Mouse (Mus musculus) retina, embryonic 14.5 days (tissue): ENCODE measurements around the gene 1300017J02Rik.
A peak's percentile ranks its signal among the peaks of the same experiment; 100 is the strongest.
"Not testable (repeated sequence)": the region's sequence is repeated elsewhere in the genome, so short reads cannot be mapped to it uniquely, and the experiment has no call there.

Source experiments
- DNase-seq: peaks from one replicate; pipeline ENCODE4 v3.0.0-alpha.2; 2015; ENCODE audit warnings: low spot score

1300017J02Rik gene

GRCm38 (mm10) chr9:103304927-103305326 is at the start of gene 1300017J02Rik, which contains the start of gene Topbp1:
Gene 1300017J02Rik, minus strand, starts transcription at chr9:103305082.
Gene Topbp1, plus strand, starts transcription at chr9:103305215.
- DNase-seq, result peak; percentile 97

DNA sequence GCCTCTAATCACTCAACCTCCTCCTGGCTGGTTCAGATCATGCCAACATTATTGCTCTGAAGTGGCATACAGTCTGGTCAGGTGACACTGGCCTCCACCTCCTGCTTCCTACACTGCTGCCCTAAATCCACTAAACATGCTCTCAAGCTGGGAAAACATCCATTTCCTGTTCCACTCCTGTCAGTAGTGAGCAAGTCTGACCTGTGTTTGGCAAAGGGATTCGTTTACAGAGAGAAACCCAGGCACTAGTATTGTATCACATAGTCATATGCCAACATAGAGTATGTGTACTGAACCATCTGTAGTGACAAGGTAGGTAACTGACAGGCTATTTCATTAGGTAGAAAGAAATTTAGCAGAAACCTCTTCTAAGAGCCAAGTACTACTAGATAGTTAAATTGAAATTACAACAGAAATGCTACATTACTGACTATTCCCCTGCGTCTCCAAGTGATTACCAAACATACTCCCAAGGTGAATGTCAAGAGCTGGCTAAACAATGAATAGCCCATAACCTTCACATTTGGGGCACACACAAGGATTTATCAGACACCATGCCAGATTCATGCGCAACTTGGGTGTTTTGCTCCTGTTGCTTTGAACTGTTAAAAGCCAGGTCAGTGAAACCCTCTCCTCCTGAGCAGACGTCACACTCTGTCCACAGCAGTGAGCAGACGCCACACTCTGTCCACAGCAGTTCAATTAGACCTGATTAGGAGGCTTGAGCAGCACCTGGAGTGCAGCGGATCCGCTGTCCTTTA is 48.8 kb upstream of the 1300017J02Rik start:
- DNase-seq, result not testable (repeated sequence)

DNA sequence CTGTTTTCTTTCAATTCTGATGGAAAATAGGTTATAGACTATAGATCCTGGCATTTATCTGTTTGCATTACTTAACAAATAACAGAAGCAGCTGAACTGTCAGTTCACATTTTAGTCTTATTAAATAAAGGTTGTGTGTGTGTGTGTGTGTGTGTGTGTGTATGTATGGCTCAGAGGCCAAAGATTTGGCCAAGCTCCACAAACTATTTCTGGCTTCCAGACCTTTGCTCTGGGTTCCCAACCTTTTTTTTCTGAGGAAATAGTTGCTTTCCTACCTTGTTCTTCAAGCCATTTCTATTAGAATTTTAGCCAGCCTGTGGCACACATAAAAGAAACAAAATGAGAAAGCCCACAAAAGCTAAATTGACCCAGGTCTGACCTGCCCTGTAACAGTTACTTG is 43.9 kb upstream of the 1300017J02Rik start:
- no peak for DNase-seq

GRCm38 (mm10) chr9:103347996-103348490 is 43.2 kb upstream of the 1300017J02Rik start:
- no peak for DNase-seq

GRCm38 (mm10) chr9:103347045-103347444 is 42.2 kb upstream of the 1300017J02Rik start:
- no peak for DNase-seq

DNA sequence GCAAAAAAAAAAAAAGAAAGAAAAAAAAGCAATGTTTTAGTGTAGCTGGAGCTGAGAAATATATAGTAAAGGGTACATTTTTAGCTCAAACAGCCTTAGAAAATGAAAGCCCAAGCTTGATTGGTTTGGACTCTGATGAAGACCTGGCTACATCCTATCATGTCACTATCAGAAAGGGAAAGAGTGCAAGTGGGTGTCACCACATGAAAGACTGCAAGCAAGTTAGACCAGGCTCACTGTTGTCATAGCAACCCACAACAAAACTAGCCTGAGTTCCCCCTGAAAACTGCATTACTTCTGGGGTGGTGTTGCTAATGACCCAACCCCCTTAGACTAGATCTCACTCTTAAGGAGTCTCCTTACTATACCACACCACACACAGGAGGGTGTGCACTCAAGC is 32.0 kb upstream of the 1300017J02Rik start:
- no peak for DNase-seq

DNA sequence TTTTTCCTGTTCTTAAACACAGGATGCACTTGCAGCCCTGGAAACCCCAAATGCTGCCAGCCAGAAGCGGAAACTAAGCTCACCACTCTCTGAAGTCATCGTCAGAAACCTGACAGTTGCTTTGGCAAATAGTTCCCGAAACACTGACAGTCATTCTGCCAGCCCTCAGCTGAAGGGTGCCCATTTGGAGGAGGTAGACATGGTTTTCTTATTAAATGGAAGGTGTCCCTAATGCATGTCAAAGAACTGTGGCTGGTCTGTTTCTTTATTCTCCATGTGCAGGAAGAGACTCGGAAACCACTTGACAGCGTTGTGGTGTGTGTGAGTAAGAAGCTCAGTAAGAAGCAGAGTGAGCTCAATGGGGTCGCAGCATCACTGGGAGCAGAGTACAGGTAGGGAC is 27.8 kb upstream of the 1300017J02Rik start:
- no peak for DNase-seq

GRCm38 (mm10) chr9:103326449-103326848 is 21.6 kb upstream of the 1300017J02Rik start:
- no peak for DNase-seq

GRCm38 (mm10) chr9:103324678-103325077 is 19.8 kb upstream of the 1300017J02Rik start:
- DNase-seq, result no peak

GRCm38 (mm10) chr9:103309832-103310231 is 5.0 kb upstream of the 1300017J02Rik start:
- DNase-seq, result no peak

DNA sequence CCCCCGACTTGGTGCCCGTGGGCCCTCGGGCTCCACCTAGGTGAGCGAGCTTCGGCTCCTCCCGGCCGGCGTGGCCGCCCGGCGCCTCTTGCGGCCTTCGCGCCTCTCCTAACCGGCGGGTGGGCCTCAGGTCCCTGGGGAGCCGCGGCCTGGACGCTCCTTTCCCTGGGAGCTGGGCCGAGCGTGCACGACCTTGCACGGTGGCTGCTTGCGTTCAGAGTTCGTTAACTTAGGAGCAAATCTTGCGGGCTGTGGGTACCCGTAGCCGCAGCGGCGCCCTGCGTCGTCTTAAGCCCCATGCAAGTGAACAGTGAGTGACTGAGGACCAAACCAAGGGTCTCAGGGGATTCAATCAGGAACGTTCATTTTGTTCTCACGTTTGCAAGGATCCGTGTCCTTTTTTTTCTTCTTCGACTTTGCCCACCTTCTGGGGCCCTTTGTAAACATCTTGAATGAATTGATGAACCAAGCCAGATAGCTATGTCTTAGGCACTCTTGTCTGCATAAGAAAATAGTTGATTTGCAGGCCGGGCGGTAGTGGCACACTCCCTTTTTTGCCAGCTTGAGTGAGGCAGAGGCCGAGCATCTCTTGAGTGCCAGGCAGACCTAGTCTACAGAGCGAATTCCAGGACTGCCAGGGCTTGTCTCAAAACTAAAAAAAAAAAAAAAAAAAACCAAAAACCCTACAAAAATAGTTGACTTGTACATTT is 605 bp upstream of the 1300017J02Rik start:
- DNase-seq, result peak; percentile 60

- DNase-seq, result peak; percentile 75
Observed at GRCm38 (mm10) chr9:103302666-103303065, 2.2 kb downstream of the 1300017J02Rik start.

- no peak for DNase-seq
Observed at GRCm38 (mm10) chr9:103302239-103302638, 2.6 kb downstream of the 1300017J02Rik start.

DNA sequence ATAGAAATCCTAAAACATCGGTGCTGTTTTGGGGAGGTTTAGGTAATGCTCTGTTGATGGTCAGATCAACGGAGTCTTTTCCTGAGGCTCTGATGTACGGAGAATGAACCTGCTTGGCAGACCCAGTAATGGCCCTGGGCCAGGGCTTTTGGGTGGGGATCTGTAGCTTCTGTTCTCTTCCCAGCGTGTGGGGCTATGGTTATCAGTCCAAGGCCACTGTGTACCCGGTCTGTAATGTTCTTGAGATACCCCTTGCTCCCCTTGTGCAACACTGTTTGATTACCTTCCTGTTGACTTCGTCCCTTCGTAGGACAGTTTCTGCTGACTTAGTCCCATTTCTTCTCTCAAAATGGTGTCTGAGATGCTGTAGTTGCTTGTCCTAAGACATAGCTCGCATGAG is 3.8 kb downstream of the 1300017J02Rik start:
- DNase-seq, result no peak

DNA sequence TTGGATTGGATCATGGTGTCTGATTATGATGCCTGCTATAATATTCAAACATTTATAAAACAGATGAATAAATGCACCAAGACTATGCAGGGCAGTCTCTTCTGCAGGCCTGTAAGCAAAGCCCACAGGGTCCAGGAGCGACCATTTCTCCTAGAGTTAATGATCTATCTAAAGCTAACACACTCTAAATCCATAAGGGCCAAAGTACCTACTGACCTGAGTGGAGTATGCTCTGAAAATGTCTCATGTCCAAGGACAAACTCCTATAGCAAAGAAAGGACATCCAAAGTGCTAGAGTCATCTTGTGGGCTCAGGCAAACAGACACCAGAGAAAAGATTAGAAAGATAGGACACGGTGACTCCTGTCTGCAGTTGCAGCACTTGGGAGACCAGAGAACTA is 10.4 kb downstream of the 1300017J02Rik start:
- no peak for DNase-seq

GRCm38 (mm10) chr9:103288489-103289180 is 16.2 kb downstream of the 1300017J02Rik start:
- no peak for DNase-seq

GRCm38 (mm10) chr9:103287840-103288488 is 16.9 kb downstream of the 1300017J02Rik start:
- no peak for DNase-seq

DNA sequence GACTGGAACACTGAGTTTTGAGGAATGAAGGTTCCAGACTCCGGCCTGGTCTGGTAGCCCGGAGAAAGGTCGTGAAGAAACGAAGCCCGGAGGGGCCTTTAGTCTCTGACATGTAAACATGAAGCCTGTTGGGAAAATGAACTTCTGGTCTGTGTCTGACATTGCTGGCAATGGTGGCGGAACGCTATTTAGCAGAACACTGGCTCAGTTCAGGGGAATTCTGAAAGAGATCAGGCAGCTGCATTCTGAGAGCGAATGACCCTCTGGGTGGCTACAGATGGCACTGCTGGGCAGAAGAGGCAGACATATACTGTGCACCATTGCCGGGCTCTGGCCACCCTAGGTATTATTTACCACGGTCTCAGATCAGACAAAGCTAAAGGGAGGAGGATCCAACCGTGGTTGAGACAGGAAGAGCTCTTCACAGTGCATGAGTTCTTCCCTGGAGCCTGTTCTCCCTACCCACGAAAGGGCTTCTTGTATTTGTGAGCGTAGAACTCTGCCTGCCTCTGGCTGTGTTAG is 17.9 kb downstream of the 1300017J02Rik start:
- DNase-seq, result no peak

DNA sequence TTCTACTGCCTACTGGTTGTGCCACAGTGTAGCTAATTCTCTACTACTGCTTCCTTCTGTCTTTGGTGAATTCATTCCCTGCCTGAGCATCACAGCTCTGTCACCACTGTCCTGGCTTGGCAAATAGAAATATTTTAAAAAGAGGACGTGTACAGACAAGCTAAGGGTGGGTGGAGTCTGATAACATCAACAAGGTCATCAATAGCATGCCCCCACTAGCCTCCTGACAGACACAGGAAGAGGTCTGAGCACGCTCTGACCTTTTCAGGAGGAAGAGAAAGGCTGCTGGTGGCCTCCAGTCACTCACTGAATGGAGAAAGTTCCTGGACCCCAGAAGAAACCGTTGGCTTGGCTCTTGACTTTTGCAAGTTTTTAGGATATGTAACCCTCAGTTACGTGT is 18.5 kb downstream of the 1300017J02Rik start:
- DNase-seq, result no peak

DNA sequence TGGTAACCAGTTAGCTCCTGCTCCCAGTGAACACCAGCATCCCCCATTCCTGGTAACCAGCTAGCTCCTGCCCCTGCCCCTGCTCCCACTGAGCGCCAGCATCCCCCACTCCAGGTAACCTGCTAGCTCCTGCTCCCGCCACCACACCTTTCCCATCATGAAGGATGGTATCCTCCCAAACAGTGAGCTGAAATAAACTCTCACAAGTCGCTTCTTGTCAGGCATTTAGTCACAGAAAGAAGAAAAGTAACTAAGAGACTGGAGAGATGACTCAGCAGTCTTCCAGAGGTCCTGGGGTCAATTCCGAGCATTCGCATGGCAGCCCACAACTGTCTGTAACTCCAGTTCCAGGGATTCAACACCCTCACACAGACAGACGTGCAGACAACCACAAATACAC is 28.0 kb downstream of the 1300017J02Rik start:
- DNase-seq, result no peak

DNA sequence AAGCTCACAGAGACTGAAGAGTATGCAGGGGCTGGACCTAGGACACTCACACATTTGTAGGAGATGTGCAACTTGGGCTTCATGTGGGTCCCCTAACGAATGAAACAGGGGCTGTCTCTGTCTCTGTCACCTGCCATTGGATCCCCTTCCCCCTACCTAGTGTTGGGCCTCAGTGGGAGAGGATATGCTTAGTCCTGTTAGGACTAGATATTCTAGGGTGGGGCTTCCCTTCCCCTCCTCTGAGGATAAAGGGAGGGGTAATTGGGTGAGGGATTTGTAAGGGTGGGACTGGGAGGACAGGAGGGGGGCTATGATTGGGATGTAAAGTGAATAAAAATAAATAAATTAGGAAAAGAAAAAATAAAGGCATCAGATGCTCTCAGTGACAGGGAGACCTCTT is 29.2 kb downstream of the 1300017J02Rik start:
- DNase-seq, result no peak

- no peak for DNase-seq
Observed at GRCm38 (mm10) chr9:103274819-103275218, 30.1 kb downstream of the 1300017J02Rik start.
